Mouse (Mus musculus): Measurements from ENCODE around the gene Tex19.1. TPM values are rescaled to one million over a fixed set of nuclear protein-coding genes. Genes with fewer than 3 reads are reported as not detected.

Gene Tex19.1
- polyA plus RNA-seq, 1 experiment from 2014 or later, result not detected

DNA sequence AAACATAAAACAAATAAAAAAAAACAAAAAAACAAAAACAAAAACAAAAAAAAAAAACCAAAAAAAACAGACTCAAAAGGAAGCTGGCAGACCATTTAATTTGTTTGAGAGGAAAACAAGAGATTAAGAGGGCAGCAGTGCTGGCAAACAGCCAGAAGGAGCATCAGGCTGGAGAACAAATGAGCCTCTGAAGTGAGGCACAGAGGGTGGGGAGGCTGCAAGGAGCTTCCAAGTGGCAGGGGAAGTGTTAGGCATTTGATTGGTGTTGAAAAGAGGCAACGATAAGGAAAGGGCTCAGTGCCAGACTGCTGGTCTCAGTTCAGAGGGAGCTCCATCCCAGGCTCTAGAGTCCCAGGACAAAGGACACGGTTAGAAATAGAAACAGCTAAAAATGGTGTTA is 36.0 kb upstream of the Tex19.1 start:
- Histone ChIP-seq H3K36me3 (ENCODE audit: insufficient read depth, low read length) (no peaks in the 10 kb centered on the region), H3K9ac (replicated peaks; ENCODE audit: low read depth) (no peak overlapping the region), H3K4me3 (ENCODE audit: low read depth, low read length) (no peak overlapping the region), H3K27ac (ENCODE audit: low read length) (no peak overlapping the region), H3K4me2 (replicated peaks; ENCODE audit: low read depth, low read length) (no peak overlapping the region), H3K4me1 (ENCODE audit: insufficient read depth, low read depth, low read length) (peaks cover 5% of the 10 kb centered on the region), H3K9me3 (ENCODE audit: low read length) (no peaks in the 10 kb centered on the region), H3K27me3 (replicated peaks; ENCODE audit: insufficient read depth, low read length) (no peaks in the 10 kb centered on the region)
- 4% methylated on average over 2 of the region's 2 CpGs for WGBS
- TF ChIP-seq CTCF (IDR thresholded peaks at IDR 0.05) (no peak), EP300 (IDR thresholded peaks at IDR 0.05) (no peak)
- DNase-seq (ENCODE audit: low spot score) (peak; percentile 75), ATAC-seq (peak; percentile 61; the same call in 1 of the 2 replicates)

DNA sequence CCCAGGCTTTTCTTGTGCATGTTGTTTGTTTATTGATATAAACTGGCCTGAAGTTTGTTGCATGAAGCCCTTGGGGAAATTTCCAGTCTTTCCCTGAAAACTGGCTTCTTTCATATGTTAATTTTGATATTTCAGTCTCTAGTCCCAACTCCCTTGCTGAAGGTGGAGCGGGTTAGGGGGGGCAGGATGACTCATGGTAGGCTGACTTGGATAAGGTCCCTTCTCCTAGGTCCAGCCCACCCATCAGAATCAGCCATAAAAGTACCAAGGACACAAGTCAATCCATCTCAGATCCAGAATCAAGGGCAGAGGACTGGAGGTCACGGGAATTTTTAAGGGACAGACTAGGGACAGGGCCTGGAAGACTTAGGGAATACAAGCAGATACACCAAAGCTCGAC is 34.9 kb upstream of the Tex19.1 start:
- no peak overlapping the region for H3K9ac ChIP-seq (replicated peaks; ENCODE audit: low read depth)
- no peaks in the 10 kb centered on the region for H3K27me3 ChIP-seq (replicated peaks; ENCODE audit: insufficient read depth, low read length)
- TF ChIP-seq EP300 (IDR thresholded peaks at IDR 0.05) (no peak), CTCF (IDR thresholded peaks at IDR 0.05) (no peak)
- no peak overlapping the region for H3K4me2 ChIP-seq (replicated peaks; ENCODE audit: low read depth, low read length)
- DNase-seq (ENCODE audit: low spot score) (no peak), ATAC-seq (no peak)
- peaks cover 5% of the 10 kb centered on the region for H3K4me1 ChIP-seq (ENCODE audit: insufficient read depth, low read depth, low read length)
- H3K36me3 ChIP-seq (ENCODE audit: insufficient read depth, low read length), result no peaks in the 10 kb centered on the region
- H3K4me3 ChIP-seq (ENCODE audit: low read depth, low read length), result no peak overlapping the region
- H3K27ac ChIP-seq (ENCODE audit: low read length), result no peak overlapping the region
- WGBS, result 75% methylated on average over 3 of the region's 3 CpGs
- no peaks in the 10 kb centered on the region for H3K9me3 ChIP-seq (ENCODE audit: low read length)

GRCm38 (mm10) chr11:121111601-121112000 is 34.3 kb upstream of the Tex19.1 start:
- no peak for DNase-seq (ENCODE audit: low spot score)
- TF ChIP-seq EP300 (IDR thresholded peaks at IDR 0.05) (no peak), CTCF (IDR thresholded peaks at IDR 0.05) (no peak)
- no peak for ATAC-seq
- Histone ChIP-seq H3K9me3 (ENCODE audit: low read length) (no peaks in the 10 kb centered on the region), H3K36me3 (ENCODE audit: insufficient read depth, low read length) (no peaks in the 10 kb centered on the region), H3K4me2 (replicated peaks; ENCODE audit: low read depth, low read length) (no peak overlapping the region), H3K4me3 (ENCODE audit: low read depth, low read length) (no peak overlapping the region), H3K27me3 (replicated peaks; ENCODE audit: insufficient read depth, low read length) (no peaks in the 10 kb centered on the region), H3K4me1 (ENCODE audit: insufficient read depth, low read depth, low read length) (peaks cover 5% of the 10 kb centered on the region), H3K27ac (ENCODE audit: low read length) (no peak overlapping the region), H3K9ac (replicated peaks; ENCODE audit: low read depth) (no peak overlapping the region)
- WGBS, result 75% methylated on average over 1 of the region's 1 CpGs

GRCm38 (mm10) chr11:121112091-121112775 is 33.7 kb upstream of the Tex19.1 start:
- no peaks in the 10 kb centered on the region for H3K9me3 ChIP-seq (ENCODE audit: low read length)
- WGBS, result 61% methylated on average over 5 of the region's 5 CpGs
- no peaks in the 10 kb centered on the region for H3K36me3 ChIP-seq (ENCODE audit: insufficient read depth, low read length)
- ATAC-seq (no peak), DNase-seq (ENCODE audit: low spot score) (no peak)
- TF ChIP-seq EP300 (IDR thresholded peaks at IDR 0.05), result no peak
- TF ChIP-seq CTCF (IDR thresholded peaks at IDR 0.05), result no peak
- H3K27me3 ChIP-seq (replicated peaks; ENCODE audit: insufficient read depth, low read length), result no peaks in the 10 kb centered on the region
- H3K27ac ChIP-seq (ENCODE audit: low read length), result no peak overlapping the region
- no peak overlapping the region for H3K9ac ChIP-seq (replicated peaks; ENCODE audit: low read depth)
- peaks cover 5% of the 10 kb centered on the region for H3K4me1 ChIP-seq (ENCODE audit: insufficient read depth, low read depth, low read length)
- no peak overlapping the region for H3K4me3 ChIP-seq (ENCODE audit: low read depth, low read length)
- H3K4me2 ChIP-seq (replicated peaks; ENCODE audit: low read depth, low read length), result no peak overlapping the region

GRCm38 (mm10) chr11:121118106-121118505 is 27.8 kb upstream of the Tex19.1 start:
- no peaks in the 10 kb centered on the region for H3K4me1 ChIP-seq (ENCODE audit: insufficient read depth, low read depth, low read length)
- no peak overlapping the region for H3K27ac ChIP-seq (ENCODE audit: low read length)
- TF ChIP-seq CTCF (IDR thresholded peaks at IDR 0.05), result no peak
- TF ChIP-seq EP300 (IDR thresholded peaks at IDR 0.05), result no peak
- H3K9ac ChIP-seq (replicated peaks; ENCODE audit: low read depth), result no peak overlapping the region
- no peaks in the 10 kb centered on the region for H3K27me3 ChIP-seq (replicated peaks; ENCODE audit: insufficient read depth, low read length)
- H3K4me3 ChIP-seq (ENCODE audit: low read depth, low read length), result no peak overlapping the region
- no peak overlapping the region for H3K4me2 ChIP-seq (replicated peaks; ENCODE audit: low read depth, low read length)
- DNase-seq (ENCODE audit: low spot score), result no peak
- H3K9me3 ChIP-seq (ENCODE audit: low read length), result no peaks in the 10 kb centered on the region
- H3K36me3 ChIP-seq (ENCODE audit: insufficient read depth, low read length), result no peaks in the 10 kb centered on the region
- no peak for ATAC-seq
- 89% methylated on average over 18 of the region's 18 CpGs for WGBS

DNA sequence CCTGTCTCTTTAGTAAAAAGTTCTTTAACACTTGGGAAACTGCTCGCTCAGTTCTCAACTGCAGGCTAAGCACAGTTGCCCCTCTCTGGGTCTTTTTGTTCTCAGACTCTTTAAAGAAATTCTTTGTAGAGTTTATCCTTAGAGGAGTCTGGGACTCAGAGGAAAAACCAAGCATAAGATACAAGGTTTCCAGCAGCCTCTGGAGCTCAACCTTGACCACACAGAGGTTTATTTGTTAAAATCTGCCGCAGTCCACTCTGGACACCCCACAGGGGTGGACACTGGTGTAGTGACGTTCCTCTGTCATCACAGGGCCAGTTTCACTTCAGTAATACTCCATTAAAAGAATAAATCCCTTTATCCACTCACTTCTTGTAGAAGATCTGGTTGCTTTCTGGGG is 27.4 kb upstream of the Tex19.1 start, which contains the start of gene Tex19.2:
Tex19.2 (minus strand) TSS at position 101 of the 400 bp plus-strand sequence.
- no peak within 1 kb of the TSS for H3K4me2 ChIP-seq (replicated peaks; ENCODE audit: low read depth, low read length)
- no peaks in the 10 kb centered on the region for H3K9me3 ChIP-seq (ENCODE audit: low read length)
- no peak within 1 kb of the TSS for H3K4me3 ChIP-seq (ENCODE audit: low read depth, low read length)
- no peak within 1 kb of the TSS for H3K27ac ChIP-seq (ENCODE audit: low read length)
- no peak within 1 kb of the TSS for H3K9ac ChIP-seq (replicated peaks; ENCODE audit: low read depth)
- 80% methylated on average over 3 of the region's 3 CpGs for WGBS
- DNase-seq (ENCODE audit: low spot score) (no peak), ATAC-seq (no peak)
- H3K36me3 ChIP-seq (ENCODE audit: insufficient read depth, low read length), result no peaks in the 10 kb centered on the region
- H3K27me3 ChIP-seq (replicated peaks; ENCODE audit: insufficient read depth, low read length), result no peaks in the 10 kb centered on the region
- TF ChIP-seq EP300 (IDR thresholded peaks at IDR 0.05), result no peak
- no peak for TF ChIP-seq CTCF (IDR thresholded peaks at IDR 0.05)
- H3K4me1 ChIP-seq (ENCODE audit: insufficient read depth, low read depth, low read length), result no peaks in the 10 kb centered on the region
